Mouse (Mus musculus) A20 (cell line): ENCODE measurements at regions not wholly inside any gene's neighbourhood (a gene's known extent, or its start where the extent isn't known, plus 50 kb on each side); places are given as distances from the start of the nearest gene placed in this dataset.

Experiments
- DNase-seq: peaks from one replicate; pipeline ENCODE4 v3.0.0-alpha.2; 2011; ENCODE audit warnings: low read depth, low spot score

GRCm38 (mm10) chr13:90497573-90497972, 407.6 kb downstream of the Atp6ap1l start:
- DNase-seq: no peak

- DNase-seq: no peak
These were observed 404.3 kb upstream of the Xrcc4 start for GRCm38 (mm10) chr13:90493696-90494095.

GRCm38 (mm10) chr13:90490991-90491951, 401.9 kb upstream of the Xrcc4 start:
- DNase-seq: no peak

GRCm38 (mm10) chr13:90480484-90480883, 391.1 kb upstream of the Xrcc4 start:
- no peak for DNase-seq

- DNase-seq: no peak
These were observed 387.5 kb upstream of the Xrcc4 start for GRCm38 (mm10) chr13:90476880-90477279.

GRCm38 (mm10) chr13:90474507-90474906, 385.1 kb upstream of the Xrcc4 start:
- DNase-seq: no peak

GRCm38 (mm10) chr13:90474053-90474452, 384.6 kb upstream of the Xrcc4 start:
- DNase-seq: no peak

GRCm38 (mm10) chr13:90473041-90473825, 383.8 kb upstream of the Xrcc4 start:
- DNase-seq: no peak

GRCm38 (mm10) chr13:90466096-90466495, 376.7 kb upstream of the Xrcc4 start:
- DNase-seq: no peak

- no peak for DNase-seq
These were observed 374.6 kb upstream of the Xrcc4 start for GRCm38 (mm10) chr13:90464051-90464450.

GRCm38 (mm10) chr13:90463381-90463780, 374.0 kb upstream of the Xrcc4 start:
- no peak for DNase-seq

- no peak for DNase-seq
These were observed 365.2 kb upstream of the Xrcc4 start for GRCm38 (mm10) chr13:90454631-90455030.

- no peak for DNase-seq
These were observed 337.5 kb upstream of the Xrcc4 start for GRCm38 (mm10) chr13:90426901-90427300.

- no peak for DNase-seq
These were observed 336.0 kb upstream of the Xrcc4 start for GRCm38 (mm10) chr13:90425379-90425778.

- no peak for DNase-seq
These were observed 335.1 kb upstream of the Xrcc4 start for GRCm38 (mm10) chr13:90424541-90424940.

- DNase-seq: no peak
These were observed 331.6 kb upstream of the Xrcc4 start for GRCm38 (mm10) chr13:90420966-90421365.

GRCm38 (mm10) chr13:90404392-90404791, 315.0 kb upstream of the Xrcc4 start:
- DNase-seq: no peak

GRCm38 (mm10) chr13:90402061-90402460, 312.7 kb upstream of the Xrcc4 start:
- no peak for DNase-seq

- no peak for DNase-seq
These were observed 312.1 kb upstream of the Xrcc4 start for GRCm38 (mm10) chr13:90401496-90401895.

- DNase-seq: no peak
These were observed 306.0 kb upstream of the Xrcc4 start for GRCm38 (mm10) chr13:90395274-90396023.

GRCm38 (mm10) chr13:90394815-90395241, 305.4 kb upstream of the Xrcc4 start:
- DNase-seq: no peak

- no peak for DNase-seq
These were observed 303.0 kb upstream of the Xrcc4 start for GRCm38 (mm10) chr13:90392415-90392814.
